Mouse (Mus musculus) erythroblast, embryonic 14.5 days (primary cell): Measurements from ENCODE around the gene Prc1. TPM values are rescaled to one million over a fixed set of nuclear protein-coding genes. Genes with fewer than 3 reads are reported as not detected.
A peak's percentile ranks its signal among the peaks of the same experiment; 100 is the strongest.
"Not testable (repeated sequence)": the region's sequence is repeated elsewhere in the genome, so short reads cannot be mapped to it uniquely, and the experiment has no call there.

Source experiments
- H3K27me3 ChIP-seq: 2 replicates; pipeline ENCODE4 v1.6.1; 2012; ENCODE audit warnings: inconsistent platforms; ENCODE audit not compliant: control insufficient read depth
- H3K36me3 ChIP-seq: 2 replicates; pipeline ENCODE4 v1.6.1; 2012; ENCODE audit warnings: mild to moderate bottlenecking, inconsistent platforms; ENCODE audit not compliant: control insufficient read depth
- H3K4me1 ChIP-seq: 2 replicates; pipeline ENCODE4 v1.6.1; 2012; ENCODE audit warnings: inconsistent platforms; ENCODE audit not compliant: control insufficient read depth
- H3K4me3 ChIP-seq: replicated peaks from 2 replicates; pipeline ENCODE3; 2012; ENCODE audit warnings: moderate library complexity, mild to moderate bottlenecking, inconsistent platforms
- H3K9me3 ChIP-seq: 2 replicates; pipeline ENCODE4 v1.6.1; 2012; ENCODE audit warnings: low read length, inconsistent platforms, mixed read lengths; ENCODE audit not compliant: control insufficient read depth
- GATA1 ChIP-seq: IDR thresholded peaks from 2 replicates; pipeline ENCODE4 v1.6.1; 2012; ENCODE audit warnings: low read length, inconsistent platforms, mixed read lengths
- TAL1 ChIP-seq: IDR thresholded peaks from 3 replicates; pipeline ENCODE4 v1.6.1; 2012; ENCODE audit warnings: low read length, inconsistent platforms, mixed read lengths
- polyA plus RNA-seq: library from polyadenylated mRNA; stranded (reverse); fragments of >175 nt; gene quantifications from 2 replicates; pipeline ENCODE4 v1.2.3, GENCODE M21; 2012

Prc1 gene
- polyA plus RNA-seq, 1 experiment: 3.0 TPM

DNA sequence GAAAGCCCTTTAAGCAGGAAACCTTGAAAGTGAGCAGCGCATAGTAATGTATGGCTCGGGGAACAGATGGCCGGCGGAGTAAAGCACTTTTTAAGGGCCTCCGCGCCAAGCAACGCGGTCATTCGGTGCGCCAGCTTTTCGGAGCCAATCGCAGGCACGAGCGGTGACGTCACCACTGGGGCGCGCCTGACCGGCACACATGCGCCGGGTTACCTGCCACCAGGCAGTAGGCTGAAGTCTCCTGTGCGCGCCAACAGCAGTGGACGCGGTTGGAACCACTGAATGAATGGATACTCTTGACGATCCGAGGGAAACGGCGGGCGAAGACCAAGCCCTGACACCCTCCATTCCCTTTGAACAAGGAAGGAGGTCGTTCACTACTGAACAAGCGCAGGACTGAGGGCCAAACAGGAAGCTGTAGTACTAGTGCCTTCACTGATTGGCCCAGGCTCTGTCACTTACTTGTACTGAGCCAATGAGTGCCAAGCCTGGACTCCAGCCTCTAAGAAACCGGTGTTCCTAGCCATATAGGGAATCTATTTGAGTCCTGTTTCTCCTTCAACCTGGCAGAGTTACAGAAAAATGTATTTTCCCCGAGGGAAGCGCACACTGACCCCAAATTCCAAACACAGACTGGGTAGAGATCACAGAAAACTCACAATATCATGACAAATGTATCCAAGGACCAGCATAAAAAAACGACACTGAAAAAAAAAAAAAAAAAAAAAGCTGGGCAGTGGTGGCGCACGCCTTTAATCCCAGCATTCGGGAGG is 30.0 kb downstream of the Prc1 start, which contains the start of gene Rccd1:
Gene Rccd1, minus strand, starts transcription at position 412 of the 773 bp plus-strand sequence.
- Histone ChIP-seq H3K4me1 (peaks cover 30% of the 10 kb centered on the region), H3K4me3 (peak within 1 kb of the TSS; percentile 69), H3K9me3 (no peaks in the 10 kb centered on the region), H3K27me3 (no peaks in the 10 kb centered on the region), H3K36me3 (peaks cover 61% of the 10 kb centered on the region)
- TF ChIP-seq TAL1 (no peak), GATA1 (no peak)

DNA sequence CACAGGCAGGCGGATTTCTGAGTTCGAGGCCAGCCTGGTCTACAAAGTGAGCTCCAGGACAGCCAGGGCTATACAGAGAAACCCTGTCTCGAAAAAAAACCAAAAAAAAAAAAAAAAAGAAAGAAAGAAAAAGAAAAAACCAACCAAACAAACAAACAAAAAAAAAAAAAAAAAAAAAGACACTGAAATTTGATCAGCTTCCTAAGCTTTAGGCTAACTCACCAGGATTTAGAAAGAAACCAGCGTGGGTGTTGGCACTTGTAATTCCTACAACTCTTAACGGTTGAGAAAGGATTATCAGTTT is 30.5 kb downstream of the Prc1 start:
- peaks cover 30% of the 10 kb centered on the region for H3K4me1 ChIP-seq
- not testable (repeated sequence) for H3K4me3 ChIP-seq, H3K9me3 ChIP-seq, H3K27me3 ChIP-seq
- peaks cover 61% of the 10 kb centered on the region for H3K36me3 ChIP-seq

DNA sequence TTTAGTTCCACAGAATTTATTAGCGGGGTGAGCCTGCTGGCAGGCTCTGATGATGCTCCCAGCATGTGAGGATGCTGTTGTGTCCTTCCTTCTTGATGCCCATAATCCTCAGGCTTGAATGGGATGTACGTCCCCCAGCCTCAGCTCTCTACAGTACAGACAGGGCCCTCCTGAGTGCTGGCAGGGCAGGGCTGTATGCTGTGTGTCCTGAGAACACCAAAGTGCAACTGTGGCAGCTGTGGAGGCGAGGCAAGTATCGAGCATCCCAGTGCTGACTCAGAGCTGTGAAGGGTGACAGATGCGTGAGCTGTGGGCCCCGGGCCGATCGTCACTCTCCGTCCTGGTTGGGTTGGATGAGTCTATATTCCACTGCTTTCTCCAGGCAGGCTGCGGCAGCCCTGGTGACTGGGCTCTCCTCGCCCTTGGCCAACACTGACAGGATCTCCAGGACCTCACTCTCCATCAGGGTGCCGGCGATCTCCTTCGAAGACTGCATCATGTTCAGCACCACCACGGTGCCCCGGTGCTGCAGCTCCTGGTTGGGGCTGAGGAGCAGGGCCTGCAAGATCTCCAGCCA is 31.1 kb downstream of the Prc1 start:
- Histone ChIP-seq H3K4me3 (no peak overlapping the region), H3K36me3 (peaks cover 58% of the 10 kb centered on the region), H3K4me1 (peaks cover 30% of the 10 kb centered on the region), H3K27me3 (no peaks in the 10 kb centered on the region), H3K9me3 (no peaks in the 10 kb centered on the region)
- TF ChIP-seq TAL1: no peak

DNA sequence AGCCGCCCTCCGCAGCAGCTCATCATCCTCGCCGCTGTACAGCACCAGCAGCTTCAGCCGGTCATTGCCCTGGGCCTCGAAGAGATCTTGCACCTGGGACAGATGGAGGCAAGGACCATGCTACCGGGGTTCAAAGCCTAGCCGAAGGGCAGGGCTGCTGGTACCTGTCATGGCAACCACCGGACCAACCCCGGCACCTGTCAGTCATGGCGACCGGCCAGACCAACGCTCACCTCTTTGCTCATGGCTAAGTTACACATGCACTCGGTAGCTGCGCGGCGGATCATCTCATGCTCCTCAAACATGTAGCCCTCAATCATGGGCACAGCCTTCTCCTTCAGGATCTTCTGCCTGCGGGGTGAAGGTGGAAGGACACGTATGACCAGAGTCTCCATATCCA is 31.8 kb downstream of the Prc1 start:
- Histone ChIP-seq H3K4me3 (no peak overlapping the region), H3K36me3 (peaks cover 58% of the 10 kb centered on the region), H3K9me3 (no peaks in the 10 kb centered on the region), H3K27me3 (no peaks in the 10 kb centered on the region), H3K4me1 (peaks cover 27% of the 10 kb centered on the region)
- TF ChIP-seq TAL1 (no peak), GATA1 (no peak)

GRCm38 (mm10) chr7:80330278-80330677 is 36.0 kb downstream of the Prc1 start:
- TF ChIP-seq GATA1 (no peak), TAL1 (no peak)
- Histone ChIP-seq H3K4me3 (no peak overlapping the region), H3K9me3 (peaks cover 8% of the 10 kb centered on the region), H3K4me1 (peaks cover 5% of the 10 kb centered on the region), H3K36me3 (peaks cover 90% of the 10 kb centered on the region), H3K27me3 (no peaks in the 10 kb centered on the region)

GRCm38 (mm10) chr7:80331433-80331832 is 37.2 kb downstream of the Prc1 start:
- H3K9me3 ChIP-seq: peaks cover 8% of the 10 kb centered on the region
- no peak for TF ChIP-seq TAL1
- no peak for TF ChIP-seq GATA1
- H3K36me3 ChIP-seq: peaks cover 90% of the 10 kb centered on the region

GRCm38 (mm10) chr7:80334848-80335247 is 40.6 kb downstream of the Prc1 start:
- H3K36me3 ChIP-seq: peaks cover 76% of the 10 kb centered on the region
- TF ChIP-seq GATA1 (no peak), TAL1 (no peak)

More at GRCm38 (mm10) chr7:80331433-80331832, 37.2 kb downstream of the Prc1 start:
- Histone ChIP-seq H3K4me1 (no peaks in the 10 kb centered on the region), H3K27me3 (no peaks in the 10 kb centered on the region), H3K4me3 (no peak overlapping the region)

GRCm38 (mm10) chr7:80336932-80337331 is 42.7 kb downstream of the Prc1 start:
- H3K4me1 ChIP-seq: peaks cover 37% of the 10 kb centered on the region
- H3K27me3 ChIP-seq: no peaks in the 10 kb centered on the region
- H3K36me3 ChIP-seq: peaks cover 57% of the 10 kb centered on the region
- TF ChIP-seq GATA1: no peak
- TF ChIP-seq TAL1: no peak
- peaks cover 8% of the 10 kb centered on the region for H3K9me3 ChIP-seq
- H3K4me3 ChIP-seq: no peak overlapping the region

More at GRCm38 (mm10) chr7:80334848-80335247, 40.6 kb downstream of the Prc1 start:
- Histone ChIP-seq H3K27me3 (no peaks in the 10 kb centered on the region), H3K4me1 (peaks cover 19% of the 10 kb centered on the region), H3K9me3 (peaks cover 8% of the 10 kb centered on the region), H3K4me3 (no peak overlapping the region)

GRCm38 (mm10) chr7:80339371-80339770 is 45.1 kb downstream of the Prc1 start:
- H3K27me3 ChIP-seq: no peaks in the 10 kb centered on the region
- peak overlapping the region; percentile 71 for H3K4me3 ChIP-seq
- TF ChIP-seq GATA1 (no peak), TAL1 (no peak)
- H3K9me3 ChIP-seq: no peaks in the 10 kb centered on the region
- peaks cover 35% of the 10 kb centered on the region for H3K36me3 ChIP-seq
- peaks cover 56% of the 10 kb centered on the region for H3K4me1 ChIP-seq
